Mouse (Mus musculus) thymus, adult 2 months (tissue): ENCODE data around the gene Nos1ap.

Experiments used
- CTCF ChIP-seq: fragments of 200-500 bp; IDR thresholded peaks from 2 replicates; pipeline ENCODE4 v1.5.1; 2012; ENCODE audit warnings: mild to moderate bottlenecking, control low read depth, low read length, moderate library complexity, borderline replicate concordance; ENCODE audit not compliant: control insufficient read depth, poor library complexity, insufficient read depth; ENCODE audit errors: extremely low read depth
- POLR2A ChIP-seq: fragments of 200-500 bp; IDR thresholded peaks from 2 replicates; pipeline ENCODE4 v1.6.1; 2012; ENCODE audit warnings: mild to moderate bottlenecking, low read length, control low read depth, moderate library complexity; ENCODE audit not compliant: control insufficient read depth, poor library complexity, insufficient read depth; ENCODE audit errors: extremely low read depth

DNA sequence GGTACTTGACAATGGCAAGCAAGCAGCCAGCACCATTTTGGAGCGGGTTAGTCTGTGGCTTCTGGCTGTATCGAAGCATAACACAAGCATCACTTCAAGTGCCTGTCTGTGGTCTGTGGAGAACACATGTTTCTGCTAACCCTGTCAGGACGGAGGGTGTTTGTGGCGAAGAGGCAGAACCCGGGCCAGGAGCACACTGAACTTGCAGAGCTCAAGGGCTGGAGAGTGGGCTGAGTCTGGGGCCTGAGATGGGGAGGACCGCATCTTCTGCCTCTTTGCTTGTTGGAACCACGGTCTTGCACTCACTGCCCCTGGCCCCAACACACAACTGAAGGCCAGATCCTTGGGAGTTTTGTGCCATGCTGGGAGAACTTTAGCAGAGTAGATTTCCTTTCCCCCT, 20.2 kb upstream of the Nos1ap start:
- TF ChIP-seq POLR2A (no peak), CTCF (no peak)
